Mouse (Mus musculus) myocyte (in vitro differentiated cells): ENCODE measurements around the gene Efcab11.

Experiments
- CEBPB ChIP-seq: IDR thresholded peaks from 2 replicates; pipeline ENCODE4 v1.6.1; 2011; ENCODE audit warnings: mild to moderate bottlenecking, moderate library complexity; ENCODE audit not compliant: poor library complexity, insufficient read depth, severe bottlenecking
- E2F4 ChIP-seq: IDR thresholded peaks from one replicate; pipeline ENCODE4 v1.6.1; 2011; ENCODE audit warnings: mild to moderate bottlenecking, control low read depth, moderate library complexity; ENCODE audit not compliant: insufficient read depth
- MAX ChIP-seq: IDR thresholded peaks from one replicate; pipeline ENCODE4 v1.6.1; 2011; ENCODE audit warnings: low read depth, mild to moderate bottlenecking, control low read depth
- MYOD1 ChIP-seq, 3 experiments: IDR thresholded peaks; one replicate each; pipeline ENCODE4 v1.6.1; 2011; ENCODE audit warnings: control low read depth in 2 of 3, low read depth in 2 of 3, mild to moderate bottlenecking in 2 of 3, moderate library complexity in 1 of 3; ENCODE audit not compliant: insufficient read length in 2 of 3, control insufficient read depth in 1 of 3
- MYOG ChIP-seq, 3 experiments: IDR thresholded peaks; one replicate each; pipeline ENCODE4 v1.6.1; 2011; ENCODE audit warnings: control low read depth in 2 of 3, low read depth in 2 of 3, mild to moderate bottlenecking in 2 of 3; ENCODE audit not compliant: insufficient read length in 2 of 3, control insufficient read depth in 1 of 3, insufficient read depth in 1 of 3
- POLR2A ChIP-seq: IDR thresholded peaks from one replicate; pipeline ENCODE4 v1.6.1; 2011; ENCODE audit warnings: low read depth, mild to moderate bottlenecking, control low read depth, moderate library complexity; ENCODE audit not compliant: insufficient read length
- POLR2AphosphoS2 ChIP-seq: IDR thresholded peaks from one replicate; pipeline ENCODE4 v1.6.1; 2011; ENCODE audit warnings: low read depth, control low read depth; ENCODE audit not compliant: insufficient read length
- REST ChIP-seq: IDR thresholded peaks from one replicate; pipeline ENCODE4 v1.6.1; 2011; ENCODE audit warnings: mild to moderate bottlenecking, control low read depth, moderate library complexity; ENCODE audit not compliant: insufficient read depth, insufficient read length
- SRF ChIP-seq: IDR thresholded peaks from one replicate; pipeline ENCODE4 v1.6.1; 2011; ENCODE audit warnings: low read depth; ENCODE audit not compliant: control insufficient read depth, insufficient read length
- TCF12 ChIP-seq: IDR thresholded peaks from one replicate; pipeline ENCODE4 v1.6.1; 2011; ENCODE audit warnings: mild to moderate bottlenecking, control low read depth; ENCODE audit not compliant: poor library complexity, insufficient read depth, severe bottlenecking
- TCF3 ChIP-seq: IDR thresholded peaks from one replicate; pipeline ENCODE4 v1.6.1; 2011; ENCODE audit warnings: low read depth, control low read depth; ENCODE audit not compliant: insufficient read length
- USF1 ChIP-seq: IDR thresholded peaks from one replicate; pipeline ENCODE4 v1.6.1; 2011; ENCODE audit warnings: low read depth, mild to moderate bottlenecking, control low read depth, moderate library complexity

DNA sequence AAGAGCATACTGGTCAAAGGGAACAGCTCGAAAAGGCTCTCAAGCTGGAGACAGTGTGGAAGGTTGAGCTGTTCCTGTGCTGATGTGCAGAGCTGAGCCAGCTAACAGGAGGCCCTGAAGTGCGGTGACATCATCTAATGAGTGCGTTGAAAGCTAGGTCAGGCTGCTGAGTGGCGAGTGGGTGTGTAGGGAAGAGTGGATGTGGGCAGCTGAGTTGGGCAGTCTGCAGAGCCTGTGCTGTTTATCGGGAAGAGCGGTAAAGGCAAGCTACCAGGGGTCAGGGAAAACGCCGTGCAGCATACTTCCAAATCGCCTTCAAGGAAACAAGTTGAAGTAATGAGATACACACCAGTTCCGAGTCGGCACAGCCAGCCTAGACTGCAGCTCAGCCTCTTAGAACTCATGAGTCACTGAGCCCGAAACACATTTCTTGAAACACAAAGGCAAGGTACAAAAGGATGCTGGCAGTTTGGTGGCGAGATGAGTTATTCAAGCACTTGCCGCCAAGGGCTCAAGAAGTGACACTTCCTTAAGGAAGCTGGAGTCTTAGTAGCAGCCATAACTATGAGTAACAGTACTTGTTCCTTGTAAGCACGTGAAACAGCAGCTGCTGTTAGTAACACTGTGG, 33.7 kb upstream of the Efcab11 start:
- TF ChIP-seq MYOG (IDR thresholded peaks at IDR 0.05; ENCODE audit: control insufficient read depth in 1 of 3, insufficient read depth in 1 of 3, insufficient read length in 2 of 3, low read depth in 2 of 3) (no peak), MAX (no peak), USF1 (no peak), E2F4 (no peak), CEBPB (no peak), REST (no peak), POLR2AphosphoS2 (no peak), POLR2A (no peak), TCF12 (no peak), SRF (no peak), MYOD1 (IDR thresholded peaks at IDR 0.05; ENCODE audit: control insufficient read depth in 1 of 3, insufficient read length in 2 of 3, low read depth in 2 of 3) (no peak), TCF3 (no peak)
